Mouse (Mus musculus): ENCODE data around the gene Eif2b3. TPM values are rescaled to one million over a fixed set of nuclear protein-coding genes. Genes with fewer than 3 reads are reported as not detected.

Eif2b3 gene
- total and polyA plus RNA-seq, 3 experiments, result 49.9 to 96.2 (median 84.9) TPM

GRCm38 (mm10) chr4:117094626-117095361 is 75.6 kb downstream of the Eif2b3 start:
- no peaks in the 10 kb centered on the region for H3K27me3 ChIP-seq (replicated peaks)
- no peak overlapping the region for H3K9ac ChIP-seq (ENCODE audit: insufficient read depth, low read depth)
- H3K27ac ChIP-seq (ENCODE audit: insufficient read depth, low read depth), result no peak overlapping the region
- TF ChIP-seq KAT2A (IDR thresholded peaks at IDR 0.05; ENCODE audit: insufficient replicate concordance, low read length) (no peak), JUN (IDR thresholded peaks at IDR 0.05; ENCODE audit: insufficient read depth, low read depth, low read length) (no peak)
- no peak overlapping the region for H3K4me2 ChIP-seq (ENCODE audit: insufficient read depth, low read depth, poor library complexity, severe bottlenecking)
- H3K36me3 ChIP-seq (replicated peaks in 1 of 2; ENCODE audit: control insufficient read depth in 1 of 2, insufficient read depth in 1 of 2, low read length in 1 of 2), result no peaks in the 10 kb centered on the region
- H3K79me2 ChIP-seq (replicated peaks; ENCODE audit: control insufficient read depth, extremely low read depth, insufficient read depth, poor library complexity, severe bottlenecking), result no peaks in the 10 kb centered on the region
- no peaks in the 10 kb centered on the region for H3K4me1 ChIP-seq (ENCODE audit: control insufficient read depth in 1 of 2, insufficient read depth in 2 of 2)
- no peak overlapping the region for H3K4me3 ChIP-seq (replicated peaks in 1 of 3; ENCODE audit: low read depth in 2 of 3, low read length in 2 of 3, poor library complexity in 1 of 3)
- H3K9me3 ChIP-seq (replicated peaks; ENCODE audit: low read length), result no peaks in the 10 kb centered on the region
- in situ Hi-C loops (cut with MboI; ENCODE audit: low pct_ligation_motif_present, low pct_unique_long_range_greater_than_20kb, low sequenced_read_pairs), result no loop called here
- DNase-seq (ENCODE audit: extremely low read depth), result no peak
- dilution Hi-C loops (cut with MboI; ENCODE audit: extremely low pct_ligation_motif_present, extremely low pct_unique_long_range_greater_than_20kb, low sequenced_read_pairs), result no loop called here

- dilution Hi-C loops (cut with MboI; ENCODE audit: extremely low pct_ligation_motif_present, extremely low pct_unique_long_range_greater_than_20kb, low sequenced_read_pairs), result no loop called here
- in situ Hi-C loops (cut with MboI; ENCODE audit: low pct_ligation_motif_present, low pct_unique_long_range_greater_than_20kb, low sequenced_read_pairs), result no loop called here
- Histone ChIP-seq H3K27ac (ENCODE audit: insufficient read depth, low read depth) (no peak within 1 kb of the TSS), H3K4me2 (ENCODE audit: insufficient read depth, low read depth, poor library complexity, severe bottlenecking) (peak within 1 kb of the TSS; percentile 61; the same call in 1 of the 2 replicates), H3K9me3 (replicated peaks; ENCODE audit: low read length) (no peaks in the 10 kb centered on the region), H3K4me3 (replicated peaks in 1 of 3; ENCODE audit: low read depth in 2 of 3, low read length in 2 of 3, poor library complexity in 1 of 3) (peak within 1 kb of the TSS in 1 of 3 experiments; percentile 32), H3K36me3 (replicated peaks in 1 of 2; ENCODE audit: control insufficient read depth in 1 of 2, insufficient read depth in 1 of 2, low read length in 1 of 2) (no peaks in the 10 kb centered on the region), H3K79me2 (replicated peaks; ENCODE audit: control insufficient read depth, extremely low read depth, insufficient read depth, poor library complexity, severe bottlenecking) (no peaks in the 10 kb centered on the region), H3K4me1 (ENCODE audit: control insufficient read depth in 1 of 2, insufficient read depth in 2 of 2) (no peaks in the 10 kb centered on the region), H3K9ac (ENCODE audit: insufficient read depth, low read depth) (no peak within 1 kb of the TSS), H3K27me3 (replicated peaks) (no peaks in the 10 kb centered on the region)
- TF ChIP-seq HCFC1 (IDR thresholded peaks at IDR 0.05; ENCODE audit: low read depth, low read length), result no peak
- peak in 1 of 2 experiments; percentile 27; a peak in 2 of 4 replicates for TF ChIP-seq CTCF (conservative IDR thresholded peaks at IDR 0.05 in 1 of 2, IDR thresholded peaks at IDR 0.05 in 1 of 2; ENCODE audit: low read depth in 2 of 2, low read length in 2 of 2)
- no peak for DNase-seq (ENCODE audit: extremely low read depth)
Measured at GRCm38 (mm10) chr4:117095551-117096452, 76.6 kb downstream of the Eif2b3 start, which contains the start of gene Ptch2. Gene Ptch2, plus strand, starts transcription at chr4:117096075.

- no peak for DNase-seq (ENCODE audit: extremely low read depth)
- Histone ChIP-seq H3K4me1 (ENCODE audit: control insufficient read depth in 1 of 2, insufficient read depth in 2 of 2) (peaks cover 0 to 6% of the 10 kb centered on the region in 2 experiments; a peak in 2 of 4 replicates), H3K36me3 (replicated peaks in 1 of 2; ENCODE audit: control insufficient read depth in 1 of 2, insufficient read depth in 1 of 2, low read length in 1 of 2) (no peaks in the 10 kb centered on the region), H3K27me3 (replicated peaks) (no peaks in the 10 kb centered on the region), H3K4me3 (replicated peaks in 1 of 3; ENCODE audit: low read depth in 2 of 3, low read length in 2 of 3, poor library complexity in 1 of 3) (no peak overlapping the region), H3K9me3 (replicated peaks; ENCODE audit: low read length) (no peaks in the 10 kb centered on the region), H3K9ac (ENCODE audit: insufficient read depth, low read depth) (no peak overlapping the region), H3K79me2 (replicated peaks; ENCODE audit: control insufficient read depth, extremely low read depth, insufficient read depth, poor library complexity, severe bottlenecking) (no peaks in the 10 kb centered on the region), H3K27ac (ENCODE audit: insufficient read depth, low read depth) (no peak overlapping the region), H3K4me2 (ENCODE audit: insufficient read depth, low read depth, poor library complexity, severe bottlenecking) (0 out of 2 replicates have a peak overlapping the region, but pooled peaks have one; percentile 61)
- dilution Hi-C loops (cut with MboI; ENCODE audit: extremely low pct_ligation_motif_present, extremely low pct_unique_long_range_greater_than_20kb, low sequenced_read_pairs) (no loop called here), in situ Hi-C loops (cut with MboI; ENCODE audit: low pct_ligation_motif_present, low pct_unique_long_range_greater_than_20kb, low sequenced_read_pairs) (no loop called here)
- TF ChIP-seq MXI1 (IDR thresholded peaks at IDR 0.05; ENCODE audit: low read depth, low read length) (no peak), CTCF (conservative IDR thresholded peaks at IDR 0.05 in 1 of 2, IDR thresholded peaks at IDR 0.05 in 1 of 2; ENCODE audit: low read depth in 2 of 2, low read length in 2 of 2) (no peak), EP300 (IDR thresholded peaks at IDR 0.05; ENCODE audit: low read length) (no peak), MYC (IDR thresholded peaks at IDR 0.05; ENCODE audit: low read depth, low read length) (no peak), SIN3A (IDR thresholded peaks at IDR 0.05; ENCODE audit: low read length) (no peak), TBP (conservative IDR thresholded peaks at IDR 0.05; ENCODE audit: low read depth, low read length) (no peak), BHLHE40 (IDR thresholded peaks at IDR 0.05; ENCODE audit: low read depth, low read length) (no peak), E2F4 (IDR thresholded peaks at IDR 0.05; ENCODE audit: insufficient replicate concordance, low read depth, low read length) (no peak), RCOR1 (conservative IDR thresholded peaks at IDR 0.05; ENCODE audit: low read depth, low read length) (no peak), CHD2 (IDR thresholded peaks at IDR 0.05; ENCODE audit: low read length) (no peak), CHD1 (IDR thresholded peaks at IDR 0.05; ENCODE audit: low read depth, low read length) (no peak), IRF4 (IDR thresholded peaks at IDR 0.05; ENCODE audit: low read depth, low read length) (no peak), MAX (IDR thresholded peaks at IDR 0.05; ENCODE audit: low read length) (no peak)
Measured at GRCm38 (mm10) chr4:117096666-117097065, 77.5 kb downstream of the Eif2b3 start.
